Comparison of ENCODE assay signal across 14 mouse cellular contexts in the genomic region with DNA sequence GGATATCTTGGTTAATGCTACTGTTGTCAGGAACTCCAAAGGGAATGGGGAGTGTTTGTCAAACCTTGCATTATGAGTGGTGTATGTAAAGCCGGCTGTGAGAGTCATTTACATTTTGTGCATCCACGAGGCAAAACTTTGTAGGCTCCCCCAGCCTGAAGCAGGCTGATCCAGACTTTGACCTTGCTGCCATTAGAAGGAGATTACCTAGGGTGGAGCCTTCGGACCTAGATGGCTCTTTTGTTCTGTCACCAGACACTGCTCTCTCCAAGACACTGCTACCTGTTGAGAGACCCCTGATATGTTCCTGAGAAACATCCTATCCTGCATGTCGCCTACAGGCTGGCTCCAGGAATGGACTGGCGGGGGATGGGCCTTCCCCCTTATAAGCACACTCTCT.
"Had no signal": no experiment of that assay in that cellular context is flagged by ENCODE, and none has a peak within 500 bp of the region (broad histone marks: within the 10 kb centered on the region; RNA-seq: fewer than 3 reads in every experiment).

No protein-coding gene starts in this region.

- DNase-seq: lung, adult 2 months; lung, postnatal 4 days; right cerebral cortex, postnatal 14 days; thymus, adult 2 months; thymus, postnatal 25 days; thymus, postnatal 4 days had no signal

- H3K4me3 ChIP-seq: lung, embryonic 15.5 days; midbrain, embryonic 10.5 days; midbrain, embryonic 13.5 days; midbrain, embryonic 15.5 days; neural tube, embryonic 12.5 days; stomach, embryonic 15.5 days had no signal

- H3K27ac ChIP-seq: lung, embryonic 15.5 days; midbrain, embryonic 10.5 days; midbrain, embryonic 13.5 days; midbrain, embryonic 15.5 days; neural tube, embryonic 12.5 days; stomach, embryonic 15.5 days; stomach, postnatal 0 days had no signal

- H3K4me1 ChIP-seq: lung, embryonic 15.5 days; midbrain, embryonic 15.5 days had no signal

- ATAC-seq: lung, postnatal 0 days; midbrain, embryonic 13.5 days; midbrain, embryonic 15.5 days had no signal

- H3K9me3 ChIP-seq: lung, embryonic 15.5 days; midbrain, embryonic 10.5 days; midbrain, embryonic 13.5 days; midbrain, embryonic 15.5 days; neural tube, embryonic 12.5 days; stomach, embryonic 15.5 days had no signal

- H3K36me3 ChIP-seq: lung, embryonic 15.5 days; midbrain, embryonic 10.5 days; midbrain, embryonic 13.5 days; midbrain, embryonic 15.5 days; neural tube, embryonic 12.5 days; stomach, embryonic 15.5 days had no signal

- H3K4me2 ChIP-seq: lung, embryonic 15.5 days; midbrain, embryonic 13.5 days; midbrain, embryonic 15.5 days; neural tube, embryonic 12.5 days; stomach, embryonic 15.5 days had no signal

- H3K27me3 ChIP-seq: lung, embryonic 15.5 days; midbrain, embryonic 15.5 days; neural tube, embryonic 12.5 days; stomach, embryonic 15.5 days had no signal

- H3K9ac ChIP-seq: lung, embryonic 15.5 days; midbrain, embryonic 13.5 days; midbrain, embryonic 15.5 days; neural tube, embryonic 12.5 days; stomach, embryonic 15.5 days had no signal
